Mouse (Mus musculus) ES-E14 (cell line): ENCODE measurements at regions not wholly inside any gene's neighbourhood (a gene's known extent, or its start where the extent isn't known, plus 50 kb on each side); places are given as distances from the start of the nearest gene placed in this dataset.

Experiments
- DNase-seq: peaks from one replicate; pipeline ENCODE4 v3.0.0-alpha.2; 2013; ENCODE audit warnings: low read depth, low spot score
- H3K27ac ChIP-seq: 2 replicates; pipeline ENCODE4 v1.5.1; 2012; ENCODE audit warnings: low read depth, mild to moderate bottlenecking, low read length, moderate library complexity, mixed read lengths; ENCODE audit not compliant: poor library complexity, insufficient read depth, severe bottlenecking
- H3K36me3 ChIP-seq: 2 replicates; pipeline ENCODE4 v1.6.1; 2012; ENCODE audit warnings: mild to moderate bottlenecking, low read length, moderate library complexity, mixed read lengths; ENCODE audit not compliant: control insufficient read depth, poor library complexity, insufficient read depth, severe bottlenecking
- H3K4me1 ChIP-seq, 2 experiments: fragments of 150-350 bp in 1 of 2; sonication (generic) in 1 of 2; 2 replicates each; pipeline ENCODE4 v1.6.1; 2012; ENCODE audit warnings: low read length in 2 of 2, mild to moderate bottlenecking in 1 of 2, mixed read lengths in 1 of 2; ENCODE audit not compliant: control insufficient read depth in 2 of 2, insufficient read depth in 2 of 2, poor library complexity in 1 of 2
- H3K4me3 ChIP-seq, 2 experiments: fragments of 150-350 bp in 1 of 2; sonication (generic) in 1 of 2; 2 replicates each; pipeline ENCODE4 v1.5.1; 2012; ENCODE audit warnings: low read length in 2 of 2, low read depth in 1 of 2, mild to moderate bottlenecking in 1 of 2, mixed read lengths in 1 of 2; ENCODE audit not compliant: insufficient read depth in 1 of 2, poor library complexity in 1 of 2, severe bottlenecking in 1 of 2
- H3K9ac ChIP-seq: 2 replicates; pipeline ENCODE4 v1.6.1; 2012; ENCODE audit warnings: low read depth, mild to moderate bottlenecking, low read length, mixed read lengths; ENCODE audit not compliant: poor library complexity, insufficient read depth, severe bottlenecking
- H3K9me3 ChIP-seq: fragments of 150-350 bp; sonication (generic); 2 replicates; pipeline ENCODE4 v1.6.1; 2012; ENCODE audit warnings: low read depth, mild to moderate bottlenecking, low read length; ENCODE audit not compliant: control insufficient read depth, insufficient read depth
- CHD2 ChIP-seq: IDR thresholded peaks from 2 replicates; pipeline ENCODE4 v1.6.1; 2014; ENCODE audit warnings: mild to moderate bottlenecking, low read depth, low read length, inconsistent platforms
- HCFC1 ChIP-seq: IDR thresholded peaks from 2 replicates; pipeline ENCODE4 v1.6.1; 2012; ENCODE audit warnings: low read length, inconsistent platforms, borderline replicate concordance; ENCODE audit not compliant: insufficient read depth
- MAFK ChIP-seq: IDR thresholded peaks from 2 replicates; pipeline ENCODE4 v1.6.1; 2014; ENCODE audit warnings: mild to moderate bottlenecking, low read depth, low read length, inconsistent platforms; ENCODE audit not compliant: insufficient read depth
- ZC3H11A ChIP-seq: IDR thresholded peaks from 2 replicates; pipeline ENCODE4 v1.6.1; 2012; ENCODE audit warnings: low read depth, mild to moderate bottlenecking, inconsistent platforms, low read length, borderline replicate concordance
- ZNF384 ChIP-seq: IDR thresholded peaks from 2 replicates; pipeline ENCODE4 v1.6.1; 2012; ENCODE audit warnings: low read depth, low read length, inconsistent platforms
- in situ Hi-C, 2 experiments: fragments of 600-800 bp; cut with MboI; formaldehyde crosslinking; loops; one replicate each; pipeline ENCODE4 v1.15.1; 2025; ENCODE audit warnings: low sequenced_read_pairs in 2 of 2, inconsistent platforms in 1 of 2; ENCODE audit not compliant: unreplicated experiment in 2 of 2

GRCm38 (mm10) chr7:70178956-70179355 is 187.6 kb downstream of the Nr2f2 start:
- H3K4me3 ChIP-seq = no peak overlapping the region
- no peak overlapping the region for H3K9ac ChIP-seq
- no peak overlapping the region for H3K27ac ChIP-seq
- H3K9me3 ChIP-seq = no peaks in the 10 kb centered on the region
- no peak for DNase-seq
- no peaks in the 10 kb centered on the region for H3K36me3 ChIP-seq
- in situ Hi-C loops = no loop called here
- TF ChIP-seq ZNF384 (no peak), MAFK (no peak), HCFC1 (no peak)
- H3K4me1 ChIP-seq = no peaks in the 10 kb centered on the region

GRCm38 (mm10) chr7:70178006-70178405 is 188.5 kb downstream of the Nr2f2 start:
- H3K9ac ChIP-seq = no peak overlapping the region
- H3K4me1 ChIP-seq = no peaks in the 10 kb centered on the region
- DNase-seq = no peak
- no peaks in the 10 kb centered on the region for H3K36me3 ChIP-seq
- no peak for TF ChIP-seq HCFC1
- no peak for TF ChIP-seq CHD2
- no peak for TF ChIP-seq ZC3H11A
- TF ChIP-seq ZNF384 = no peak
- no peak for TF ChIP-seq MAFK
- no peak overlapping the region for H3K4me3 ChIP-seq
- no peak overlapping the region for H3K27ac ChIP-seq
- H3K9me3 ChIP-seq = no peaks in the 10 kb centered on the region
- in situ Hi-C loops = no loop called here

- in situ Hi-C loops = no loop called here
- H3K4me3 ChIP-seq = no peak overlapping the region
- no peak overlapping the region for H3K27ac ChIP-seq
- H3K9ac ChIP-seq = no peak overlapping the region
- no peaks in the 10 kb centered on the region for H3K9me3 ChIP-seq
- DNase-seq = no peak
- TF ChIP-seq CHD2 (no peak), ZNF384 (no peak), ZC3H11A (no peak)
- H3K4me1 ChIP-seq = no peaks in the 10 kb centered on the region
- H3K36me3 ChIP-seq = no peaks in the 10 kb centered on the region
Measured at GRCm38 (mm10) chr7:70176686-70177259, 189.8 kb downstream of the Nr2f2 start.

GRCm38 (mm10) chr7:70176086-70176485 is 190.4 kb downstream of the Nr2f2 start:
- H3K9me3 ChIP-seq = no peaks in the 10 kb centered on the region
- no peaks in the 10 kb centered on the region for H3K4me1 ChIP-seq
- no peak for DNase-seq
- TF ChIP-seq ZNF384 (no peak), ZC3H11A (no peak), MAFK (no peak), HCFC1 (no peak), CHD2 (no peak)
- no peak overlapping the region for H3K4me3 ChIP-seq
- no peaks in the 10 kb centered on the region for H3K36me3 ChIP-seq
- H3K9ac ChIP-seq = no peak overlapping the region
- no peak overlapping the region for H3K27ac ChIP-seq
- in situ Hi-C loops = no loop called here

GRCm38 (mm10) chr7:70172431-70172830 is 194.1 kb downstream of the Nr2f2 start:
- Histone ChIP-seq H3K4me3 (no peak overlapping the region), H3K9ac (no peak overlapping the region), H3K4me1 (no peaks in the 10 kb centered on the region), H3K27ac (no peak overlapping the region), H3K9me3 (no peaks in the 10 kb centered on the region), H3K36me3 (no peaks in the 10 kb centered on the region)
- TF ChIP-seq HCFC1 (no peak), ZNF384 (no peak), ZC3H11A (no peak), MAFK (no peak)
- in situ Hi-C loops = no loop called here
- no peak for DNase-seq
